Mouse (Mus musculus) E14TG2a.4 (cell line): Measurements from ENCODE around the gene Gm12569.

Source experiments
- CTCF ChIP-seq: conservative IDR thresholded peaks from 2 replicates; pipeline ENCODE4 v1.5.1; 2014; ENCODE audit warnings: low read length
- NANOG ChIP-seq: IDR thresholded peaks from 2 replicates; pipeline ENCODE4 v1.6.1; 2014; ENCODE audit warnings: borderline replicate concordance, low read length, mixed read lengths
- POU5F1 ChIP-seq: IDR thresholded peaks from 2 replicates; pipeline ENCODE4 v1.6.1; 2014; ENCODE audit warnings: low read length, borderline replicate concordance

DNA sequence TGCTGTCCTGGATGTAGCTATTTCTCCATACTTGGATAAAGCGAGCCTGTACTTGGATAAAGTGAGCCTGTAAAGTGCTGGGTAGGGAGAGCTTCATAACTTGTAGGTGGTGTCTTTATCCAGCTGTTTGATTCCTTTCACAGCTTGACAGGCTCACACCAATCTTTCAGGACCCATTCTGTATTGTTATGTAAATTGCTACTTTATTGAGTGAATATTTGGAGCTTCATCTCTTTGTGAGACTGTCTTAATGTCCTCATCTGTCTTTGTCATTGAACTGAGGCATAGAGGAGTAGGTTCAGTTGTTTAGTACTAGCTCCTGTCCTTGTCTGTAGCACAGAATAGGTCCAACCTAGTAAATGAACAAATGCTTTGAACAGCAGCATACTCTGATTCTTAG is 54.1 kb downstream of the Gm12569 start:
- no peak for TF ChIP-seq CTCF
- TF ChIP-seq POU5F1, result no peak
- peak; percentile 72; the same call in 1 of the 2 replicates for TF ChIP-seq NANOG
